Mouse (Mus musculus): ENCODE measurements around the gene Defa25. TPM values are rescaled to one million over a fixed set of nuclear protein-coding genes. Genes with fewer than 3 reads are reported as not detected.

The Defa25 gene
- not detected for polyA plus RNA-seq (2017; shearing (Covaris generic))

GRCm38 (mm10) chr8:21084142-21084541 is at the start of gene Defa25:
Defa25 (plus strand) TSS chr8:21084442.

GRCm38 (mm10) chr8:21054747-21055146 is 29.5 kb upstream of the Defa25 start, which contains the start of gene Defa23:
Defa23 (plus strand) TSS chr8:21055047.

GRCm38 (mm10) chr8:21064738-21065137 is 19.5 kb upstream of the Defa25 start, which contains the start of gene Defa35:
Defa35 (plus strand) TSS chr8:21065038.

GRCm38 (mm10) chr8:21095950-21096349 is 11.7 kb downstream of the Defa25 start, which contains the start of gene Gm14851:
Gm14851 (minus strand) TSS chr8:21096050.

GRCm38 (mm10) chr8:21134342-21134741 is 50.1 kb downstream of the Defa25 start, which contains the start of gene Defa30:
Defa30 (plus strand) TSS chr8:21134642.

Other genes with a start within 250 kb of the Defa25 start
- not detected for gene Defb33, start 191.8 kb upstream of the Defa25 start, polyA plus RNA-seq (2017; shearing (Covaris generic))
- not detected for gene Gm15056, start 181.8 kb upstream of the Defa25 start, polyA plus RNA-seq (2017; shearing (Covaris generic))
- not detected for gene Gm6040, start 162.4 kb upstream of the Defa25 start, polyA plus RNA-seq (2017; shearing (Covaris generic))
- gene AY761185, start 139.7 kb upstream of the Defa25 start, polyA plus RNA-seq (2017; shearing (Covaris generic)), result not detected
- not detected for gene Defa21, start 58.9 kb upstream of the Defa25 start, polyA plus RNA-seq (2017; shearing (Covaris generic))
- gene Defa23, start 29.4 kb upstream of the Defa25 start, polyA plus RNA-seq (2017; shearing (Covaris generic)), result not detected
- gene Defa35, start 19.4 kb upstream of the Defa25 start, polyA plus RNA-seq (2017; shearing (Covaris generic)), result not detected
- not detected for gene Gm14851, start 11.6 kb downstream of the Defa25 start, polyA plus RNA-seq (2017; shearing (Covaris generic))
- not detected for gene Defa30, start 50.2 kb downstream of the Defa25 start, polyA plus RNA-seq (2017; shearing (Covaris generic))
- not detected for gene Defa22, start 77.8 kb downstream of the Defa25 start, polyA plus RNA-seq (2017; shearing (Covaris generic))
- gene Defa31, start 107.2 kb downstream of the Defa25 start, polyA plus RNA-seq (2017; shearing (Covaris generic)), result not detected
- gene Gm15293, start 117.1 kb downstream of the Defa25 start, polyA plus RNA-seq (2017; shearing (Covaris generic)), result not detected
- gene Gm15292, start 165.3 kb downstream of the Defa25 start, polyA plus RNA-seq (2017; shearing (Covaris generic)), result not detected
- not detected for gene Defa27, start 231.1 kb downstream of the Defa25 start, polyA plus RNA-seq (2017; shearing (Covaris generic))
- not detected for gene Defa29, start 242.6 kb downstream of the Defa25 start, polyA plus RNA-seq (2017; shearing (Covaris generic))

Measured in effector memory CD4-positive, alpha-beta T cell, adult 5 months (primary cell).